Mouse (Mus musculus) testis, adult 2 months (tissue): Measurements from ENCODE around the gene Per3.

Source experiments
- CTCF ChIP-seq: fragments of 200-500 bp; IDR thresholded peaks from 2 replicates; pipeline ENCODE4 v1.5.1; 2012; ENCODE audit warnings: low read depth, mild to moderate bottlenecking, inconsistent platforms, low read length, moderate library complexity; ENCODE audit not compliant: control insufficient read depth, insufficient read depth, insufficient replicate concordance
- POLR2A ChIP-seq: fragments of 200-500 bp; IDR thresholded peaks from 2 replicates; pipeline ENCODE4 v1.6.1; 2012; ENCODE audit warnings: low read depth, mild to moderate bottlenecking, inconsistent platforms, low read length, moderate library complexity; ENCODE audit not compliant: control insufficient read depth

GRCm38 (mm10) chr4:151046524-151046923, 2.1 kb upstream of the Per3 start:
- TF ChIP-seq POLR2A, result no peak
- no peak for TF ChIP-seq CTCF
